ENCODE assay signal across 10 mouse cellular contexts in genomic region chr1:136229040-136229373, GRCm38 (mm10). TPM values are rescaled to one million over a fixed set of nuclear protein-coding genes. Genes with fewer than 3 reads are reported as not detected.
A peak's percentile ranks its signal among the peaks of the same experiment; 100 is the strongest.
DNase-seq lines count a peak whose midpoint lies in the region; ATAC-seq and TF ChIP-seq lines count a peak whose summit lies in the region.
"Had no signal": no experiment of that assay in that cellular context is flagged by ENCODE, and none has a peak within 500 bp of the region (broad histone marks: within the 10 kb centered on the region; RNA-seq: fewer than 3 reads in every experiment).

No protein-coding gene starts in this region.

- H3K27ac ChIP-seq in forebrain, embryonic 10.5 days = peak overlapping the region; percentile 80
- no peak overlapping the region for H3K27ac ChIP-seq in forebrain, embryonic 16.5 days (ENCODE audit: low read length)
- peak overlapping the region; percentile 68 for H3K27ac ChIP-seq in kidney, embryonic 15.5 days
- no peak overlapping the region for H3K27ac ChIP-seq in midbrain, embryonic 13.5 days
- H3K27ac ChIP-seq: heart, embryonic 15.5 days had no signal

- DNase-seq in forebrain, embryonic 10.5 days (ENCODE audit: extremely low spot score, low spot score) = no peak
- peak; percentile 57 for DNase-seq in brain, embryonic 14.5 days (ENCODE audit: low read depth)
- DNase-seq in frontal cortex, postnatal 25 days (ENCODE audit: low spot score in 2 of 2) = no peak
- no peak for DNase-seq in left cerebral cortex, adult 18-20 months (ENCODE audit: low spot score in 2 of 2)
- DNase-seq in layer of hippocampus, adult 8-10 months (ENCODE audit: low spot score in 2 of 2) = no peak
- DNase-seq: right cerebral cortex, postnatal 25 days had no signal

- no peak for ATAC-seq in forebrain, embryonic 16.5 days
- ATAC-seq in kidney, embryonic 15.5 days (replicated peaks; ENCODE audit: low FRiP score) = peak; percentile 56
- ATAC-seq in midbrain, embryonic 13.5 days = no peak

- 7% methylated on average over 6 of the region's 6 CpGs for WGBS in forebrain, embryonic 10.5 days
- 12% methylated on average over 6 of the region's 6 CpGs for WGBS in forebrain, embryonic 16.5 days
- 20% methylated on average over 6 of the region's 6 CpGs for WGBS in kidney, embryonic 15.5 days
- 18% methylated on average over 6 of the region's 6 CpGs for WGBS in midbrain, embryonic 13.5 days

- no peaks in the 10 kb centered on the region for H3K9me3 ChIP-seq in forebrain, embryonic 10.5 days
- no peaks in the 10 kb centered on the region for H3K9me3 ChIP-seq in forebrain, embryonic 16.5 days (ENCODE audit: control insufficient read depth, low read length)
- H3K9me3 ChIP-seq in kidney, embryonic 15.5 days (replicated peaks) = no peaks in the 10 kb centered on the region
- no peaks in the 10 kb centered on the region for H3K9me3 ChIP-seq in midbrain, embryonic 13.5 days
- H3K9me3 ChIP-seq: heart, embryonic 15.5 days had no signal

- H3K9ac ChIP-seq in forebrain, embryonic 16.5 days (replicated peaks; ENCODE audit: low read depth, low read length) = no peak overlapping the region
- H3K9ac ChIP-seq in kidney, embryonic 15.5 days = 0 out of 2 replicates have a peak overlapping the region, but pooled peaks have one; percentile 3
- H3K9ac ChIP-seq in midbrain, embryonic 13.5 days (replicated peaks) = no peak overlapping the region
- H3K9ac ChIP-seq: heart, embryonic 15.5 days had no signal

- TF ChIP-seq CTCF in brain, embryonic 14.5 days (IDR thresholded peaks at IDR 0.05; ENCODE audit: borderline replicate concordance, extremely low read depth, insufficient read depth, insufficient read length) = no peak

- H3K27me3 ChIP-seq in forebrain, embryonic 10.5 days (ENCODE audit: poor library complexity, severe bottlenecking) = peaks cover 16% of the 10 kb centered on the region; the same call in 1 of the 2 replicates
- no peaks in the 10 kb centered on the region for H3K27me3 ChIP-seq in forebrain, embryonic 16.5 days (replicated peaks; ENCODE audit: control insufficient read depth, insufficient read depth, low read length)
- 0 out of 2 replicates have a peak, but pooled peaks cover 7% of the 10 kb centered on the region for H3K27me3 ChIP-seq in kidney, embryonic 15.5 days
- H3K27me3 ChIP-seq in midbrain, embryonic 13.5 days = 0 out of 2 replicates have a peak, but pooled peaks cover 13% of the 10 kb centered on the region

- H3K4me2 ChIP-seq in forebrain, embryonic 16.5 days (ENCODE audit: low read length) = no peak overlapping the region
- H3K4me2 ChIP-seq in kidney, embryonic 15.5 days = peak overlapping the region; percentile 91
- H3K4me2 ChIP-seq in midbrain, embryonic 13.5 days (replicated peaks) = peak overlapping the region; percentile 29; the same call in 1 of the 2 replicates

- no peak for TF ChIP-seq POLR2A in brain, embryonic 14.5 days (IDR thresholded peaks at IDR 0.05; ENCODE audit: borderline replicate concordance, extremely low read depth, insufficient read depth, insufficient read length, poor library complexity, severe bottlenecking)

- peaks cover 45% of the 10 kb centered on the region for H3K36me3 ChIP-seq in forebrain, embryonic 10.5 days (replicated peaks)
- H3K36me3 ChIP-seq in forebrain, embryonic 16.5 days (ENCODE audit: control insufficient read depth, insufficient read depth) = no peaks in the 10 kb centered on the region; the same call in none of the 2 replicates
- H3K36me3 ChIP-seq in kidney, embryonic 15.5 days = peaks cover 26% of the 10 kb centered on the region
- peaks cover 8% of the 10 kb centered on the region; the same call in 1 of the 2 replicates for H3K36me3 ChIP-seq in midbrain, embryonic 13.5 days
- H3K36me3 ChIP-seq: heart, embryonic 15.5 days had no signal

- H3K4me3 ChIP-seq in forebrain, embryonic 10.5 days = peak overlapping the region; percentile 72; the same call in 1 of the 2 replicates
- H3K4me3 ChIP-seq in forebrain, embryonic 16.5 days (replicated peaks; ENCODE audit: low read length) = no peak overlapping the region
- H3K4me3 ChIP-seq in kidney, embryonic 15.5 days (replicated peaks) = peak overlapping the region; percentile 54
- H3K4me3 ChIP-seq in midbrain, embryonic 13.5 days (replicated peaks) = no peak overlapping the region
- H3K4me3 ChIP-seq: heart, embryonic 15.5 days had no signal

- peaks cover 62% of the 10 kb centered on the region for H3K4me1 ChIP-seq in forebrain, embryonic 10.5 days
- H3K4me1 ChIP-seq in forebrain, embryonic 16.5 days (replicated peaks; ENCODE audit: control insufficient read depth, insufficient read depth, low read length) = peaks cover 44% of the 10 kb centered on the region
- peaks cover 64% of the 10 kb centered on the region for H3K4me1 ChIP-seq in kidney, embryonic 15.5 days
- H3K4me1 ChIP-seq in midbrain, embryonic 13.5 days (replicated peaks) = peaks cover 71% of the 10 kb centered on the region

RNA-seq across cellular contexts. Expression of gene Inava, which starts 5.1 kb away (rescaled TPM):
- 21.2 and 23.2 TPM in 2 replicates for polyA plus RNA-seq in forebrain, embryonic 10.5 days (2016; fragmentation: Nextera tagmentation; extraction: Ambion mirVana)
- 4.2 and 5.2 TPM in 2 replicates for polyA plus RNA-seq in forebrain, embryonic 16.5 days (2015; fragmentation: Nextera tagmentation; extraction: Ambion mirVana)
- 8.2 and 11.6 TPM in 2 replicates for polyA plus RNA-seq in brain, embryonic 14.5 days (2012; rRNA removed)
- 16.0 and 17.1 TPM in 2 replicates for polyA plus RNA-seq in kidney, embryonic 15.5 days (2015; fragmentation: Nextera tagmentation; extraction: Ambion mirVana)
- 4.7 and 6.2 TPM in 2 replicates for polyA plus RNA-seq in midbrain, embryonic 13.5 days (2015; fragmentation: Nextera tagmentation; extraction: Ambion mirVana)
- 1 to 10 TPM; 1.6 to 2.3 TPM for total RNA-seq in left cerebral cortex, adult 18-20 months (2021)
- 1 to 10 TPM; 2.3 to 3.7 (median 3.0) TPM for total RNA-seq in layer of hippocampus, adult 8-10 months (2022)

RNA-seq across cellular contexts. Expression of gene Mroh3, which starts 16.4 kb away (rescaled TPM):
- 0.27 and 0.28 TPM in 2 replicates for polyA plus RNA-seq in forebrain, embryonic 10.5 days (2016; fragmentation: Nextera tagmentation; extraction: Ambion mirVana)
- 0.16 TPM in 1 of 2 replicates, not detected in the other for polyA plus RNA-seq in forebrain, embryonic 16.5 days (2015; fragmentation: Nextera tagmentation; extraction: Ambion mirVana)
- polyA plus RNA-seq in brain, embryonic 14.5 days (2012; rRNA removed) = 0.50 and 0.77 TPM in 2 replicates
- polyA plus RNA-seq in kidney, embryonic 15.5 days (2015; fragmentation: Nextera tagmentation; extraction: Ambion mirVana) = 0.30 and 0.48 TPM in 2 replicates
- polyA plus RNA-seq in midbrain, embryonic 13.5 days (2015; fragmentation: Nextera tagmentation; extraction: Ambion mirVana) = 0.17 and 0.22 TPM in 2 replicates
- total RNA-seq in left cerebral cortex, adult 18-20 months (2021) = 1 to 10 TPM in 1 of 2 experiments, under 1 TPM in 1; 0.42 to 1.1 TPM
- total RNA-seq in layer of hippocampus, adult 8-10 months (2022) = 1 to 10 TPM in 2 of 4 experiments, under 1 TPM in 2; 0.71 to 3.1 (median 2.0) TPM
- polyA plus RNA-seq: heart, embryonic 15.5 days had no signal

RNA-seq across cellular contexts. Expression of gene Gpr25, which starts 31.7 kb away (rescaled TPM):
- polyA plus RNA-seq in forebrain, embryonic 10.5 days (2016; fragmentation: Nextera tagmentation; extraction: Ambion mirVana) = not detected in 2 replicates
- not detected in 2 replicates for polyA plus RNA-seq in forebrain, embryonic 16.5 days (2015; fragmentation: Nextera tagmentation; extraction: Ambion mirVana)
- 2.7 and 3.6 TPM in 2 replicates for polyA plus RNA-seq in brain, embryonic 14.5 days (2012; rRNA removed)
- polyA plus RNA-seq in kidney, embryonic 15.5 days (2015; fragmentation: Nextera tagmentation; extraction: Ambion mirVana) = not detected in 2 replicates
- polyA plus RNA-seq in midbrain, embryonic 13.5 days (2015; fragmentation: Nextera tagmentation; extraction: Ambion mirVana) = 0.24 TPM in 1 of 2 replicates, not detected in the other
- total RNA-seq in left cerebral cortex, adult 18-20 months (2021) = 1 to 10 TPM; 3.8 to 4.2 TPM
- 1 to 10 TPM; 3.2 to 6.6 (median 3.9) TPM for total RNA-seq in layer of hippocampus, adult 8-10 months (2022)

Comparison
In these comparisons a context has a peak if more than half of its experiments do, and no peak if none do; other contexts are left out.
1. H3K27ac ChIP-seq: peak in forebrain, embryonic 10.5 days (single experiment) and kidney, embryonic 15.5 days (single experiment); none in forebrain, embryonic 16.5 days (single experiment) and midbrain, embryonic 13.5 days (single experiment).
2. H3K4me3 ChIP-seq: peak in forebrain, embryonic 10.5 days (single experiment) and kidney, embryonic 15.5 days (single experiment); none in forebrain, embryonic 16.5 days (single experiment) and midbrain, embryonic 13.5 days (single experiment).